Mouse (Mus musculus): ENCODE data around the gene Nrm. TPM values are rescaled to one million over a fixed set of nuclear protein-coding genes. Genes with fewer than 3 reads are reported as not detected.
"Not testable (repeated sequence)": the region's sequence is repeated elsewhere in the genome, so short reads cannot be mapped to it uniquely, and the experiment has no call there.

The Nrm gene
- total and polyA plus RNA-seq, 2 experiments from 2014 or later: 11.8 to 12.1 TPM

GRCm38 (mm10) chr17:35836991-35837422, 24.1 kb upstream of the Nrm start:
- peak overlapping the region; percentile 75 for H3K4me2 ChIP-seq (ENCODE audit: low read depth, low read length, poor library complexity, severe bottlenecking)
- no peaks in the 10 kb centered on the region for H3K9me3 ChIP-seq (ENCODE audit: low read length)
- H3K9ac ChIP-seq (replicated peaks; ENCODE audit: low read length, poor library complexity, severe bottlenecking): peak overlapping the region; percentile 97
- H3K27me3 ChIP-seq (ENCODE audit: insufficient read depth, low read length): no peaks in the 10 kb centered on the region
- WGBS: 0% methylated on average over 22 of the region's 25 CpGs
- peak; percentile 92 for DNase-seq (ENCODE audit: low spot score)
- H3K36me3 ChIP-seq (ENCODE audit: insufficient read depth, low read length): peaks cover 29% of the 10 kb centered on the region
- ATAC-seq (ENCODE audit: low FRiP score): peak; percentile 47
- H3K4me3 ChIP-seq (ENCODE audit: low read depth, low read length): peak overlapping the region; percentile 71
- H3K4me1 ChIP-seq (ENCODE audit: insufficient read depth, low read length): no peaks in the 10 kb centered on the region; the same call in 1 of the 2 replicates
- H3K27ac ChIP-seq (ENCODE audit: low read depth, low read length): peak overlapping the region; percentile 95
- no peak for TF ChIP-seq CTCF (IDR thresholded peaks at IDR 0.05)

- TF ChIP-seq CTCF (IDR thresholded peaks at IDR 0.05): no peak
- ATAC-seq (ENCODE audit: low FRiP score): peak; percentile 6; the same call in 1 of the 2 replicates
- H3K9me3 ChIP-seq (ENCODE audit: low read length): no peaks in the 10 kb centered on the region
- peaks cover 25% of the 10 kb centered on the region for H3K36me3 ChIP-seq (ENCODE audit: insufficient read depth, low read length)
- peak overlapping the region; percentile 95 for H3K27ac ChIP-seq (ENCODE audit: low read depth, low read length)
- H3K4me3 ChIP-seq (ENCODE audit: low read depth, low read length): peak overlapping the region; percentile 71
- H3K4me2 ChIP-seq (ENCODE audit: low read depth, low read length, poor library complexity, severe bottlenecking): peak overlapping the region; percentile 75
- H3K9ac ChIP-seq (replicated peaks; ENCODE audit: low read length, poor library complexity, severe bottlenecking): peak overlapping the region; percentile 97
- 0% methylated on average over 18 of the region's 18 CpGs for WGBS
- H3K27me3 ChIP-seq (ENCODE audit: insufficient read depth, low read length): no peaks in the 10 kb centered on the region
- H3K4me1 ChIP-seq (ENCODE audit: insufficient read depth, low read length): no peaks in the 10 kb centered on the region; the same call in 1 of the 2 replicates
- peak; percentile 70 for DNase-seq (ENCODE audit: low spot score)
Measured at GRCm38 (mm10) chr17:35837487-35837886, 23.6 kb upstream of the Nrm start.

GRCm38 (mm10) chr17:35838122-35838544, 23.0 kb upstream of the Nrm start, which contains the start of gene Tubb5:
Tubb5 (minus strand) TSS chr17:35838306.
- no peak for TF ChIP-seq CTCF (IDR thresholded peaks at IDR 0.05)
- ATAC-seq (ENCODE audit: low FRiP score) (peak; percentile 73), DNase-seq (ENCODE audit: low spot score) (peak; percentile 99)
- Histone ChIP-seq H3K4me1 (ENCODE audit: insufficient read depth, low read length) (no peaks in the 10 kb centered on the region; the same call in 1 of the 2 replicates), H3K4me3 (ENCODE audit: low read depth, low read length) (peak within 1 kb of the TSS; percentile 71), H3K9ac (replicated peaks; ENCODE audit: low read length, poor library complexity, severe bottlenecking) (peak within 1 kb of the TSS; percentile 97), H3K4me2 (ENCODE audit: low read depth, low read length, poor library complexity, severe bottlenecking) (peak within 1 kb of the TSS; percentile 75), H3K9me3 (ENCODE audit: low read length) (no peaks in the 10 kb centered on the region), H3K27me3 (ENCODE audit: insufficient read depth, low read length) (no peaks in the 10 kb centered on the region), H3K27ac (ENCODE audit: low read depth, low read length) (peak within 1 kb of the TSS; percentile 95), H3K36me3 (ENCODE audit: insufficient read depth, low read length) (peaks cover 19% of the 10 kb centered on the region)
- WGBS: under 1% methylated on average over 29 of the region's 29 CpGs

- peaks cover 15% of the 10 kb centered on the region for H3K36me3 ChIP-seq (ENCODE audit: insufficient read depth, low read length)
- no peak for TF ChIP-seq CTCF (IDR thresholded peaks at IDR 0.05)
- DNase-seq (ENCODE audit: low spot score) (peak; percentile 48), ATAC-seq (ENCODE audit: low FRiP score) (no peak)
- WGBS: 2% methylated on average over 5 of the region's 5 CpGs
- peak overlapping the region; percentile 71 for H3K4me3 ChIP-seq (ENCODE audit: low read depth, low read length)
- peak overlapping the region; percentile 74 for H3K27ac ChIP-seq (ENCODE audit: low read depth, low read length)
- no peaks in the 10 kb centered on the region for H3K9me3 ChIP-seq (ENCODE audit: low read length)
- H3K27me3 ChIP-seq (ENCODE audit: insufficient read depth, low read length): no peaks in the 10 kb centered on the region
- H3K4me2 ChIP-seq (ENCODE audit: low read depth, low read length, poor library complexity, severe bottlenecking): peak overlapping the region; percentile 75
- H3K4me1 ChIP-seq (ENCODE audit: insufficient read depth, low read length): no peaks in the 10 kb centered on the region; the same call in 1 of the 2 replicates
- H3K9ac ChIP-seq (replicated peaks; ENCODE audit: low read length, poor library complexity, severe bottlenecking): peak overlapping the region; percentile 29
Measured at GRCm38 (mm10) chr17:35838570-35838969, 22.5 kb upstream of the Nrm start.

GRCm38 (mm10) chr17:35839002-35839401, 22.1 kb upstream of the Nrm start:
- Histone ChIP-seq H3K36me3 (ENCODE audit: insufficient read depth, low read length) (peaks cover 14% of the 10 kb centered on the region), H3K4me3 (ENCODE audit: low read depth, low read length) (peak overlapping the region; percentile 71), H3K4me2 (ENCODE audit: low read depth, low read length, poor library complexity, severe bottlenecking) (peak overlapping the region; percentile 75), H3K9ac (replicated peaks; ENCODE audit: low read length, poor library complexity, severe bottlenecking) (peak overlapping the region; percentile 29; the same call in 1 of the 2 replicates), H3K27ac (ENCODE audit: low read depth, low read length) (peak overlapping the region; percentile 74)
- 56% methylated on average over 3 of the region's 3 CpGs for WGBS
- not testable (repeated sequence) for DNase-seq (ENCODE audit: low spot score); ATAC-seq (ENCODE audit: low FRiP score); H3K27me3 ChIP-seq (ENCODE audit: insufficient read depth, low read length); H3K9me3 ChIP-seq (ENCODE audit: low read length); H3K4me1 ChIP-seq (ENCODE audit: insufficient read depth, low read length)

- H3K27ac ChIP-seq (ENCODE audit: low read depth, low read length): peak overlapping the region; percentile 55; the same call in 1 of the 2 replicates
- ATAC-seq (ENCODE audit: low FRiP score) (no peak), DNase-seq (ENCODE audit: low spot score) (no peak)
- H3K36me3 ChIP-seq (ENCODE audit: insufficient read depth, low read length): peaks cover 10% of the 10 kb centered on the region
- no peaks in the 10 kb centered on the region for H3K27me3 ChIP-seq (ENCODE audit: insufficient read depth, low read length)
- H3K9ac ChIP-seq (replicated peaks; ENCODE audit: low read length, poor library complexity, severe bottlenecking): no peak overlapping the region
- TF ChIP-seq CTCF (IDR thresholded peaks at IDR 0.05): no peak
- H3K9me3 ChIP-seq (ENCODE audit: low read length): no peaks in the 10 kb centered on the region
- no peaks in the 10 kb centered on the region for H3K4me1 ChIP-seq (ENCODE audit: insufficient read depth, low read length)
- H3K4me3 ChIP-seq (ENCODE audit: low read depth, low read length): peak overlapping the region; percentile 56
- H3K4me2 ChIP-seq (ENCODE audit: low read depth, low read length, poor library complexity, severe bottlenecking): peak overlapping the region; percentile 32
- 52% methylated on average over 14 of the region's 14 CpGs for WGBS
Measured at GRCm38 (mm10) chr17:35840561-35840960, 20.6 kb upstream of the Nrm start.

Data from midbrain, postnatal 0 days (tissue).